Mouse (Mus musculus) cerebellum, adult 2 months (tissue): ENCODE results near the gene Morn4.

Experiments used
- CTCF ChIP-seq: fragments of 200-500 bp; IDR thresholded peaks from 2 replicates; pipeline ENCODE4 v1.5.1; 2011; ENCODE audit warnings: low read depth, mild to moderate bottlenecking, control low read depth, low read length, moderate library complexity, borderline replicate concordance; ENCODE audit not compliant: insufficient read depth
- POLR2A ChIP-seq: fragments of 200-500 bp; IDR thresholded peaks from 2 replicates; pipeline ENCODE4 v1.6.1; 2011; ENCODE audit warnings: low read length, control low read depth, borderline replicate concordance; ENCODE audit not compliant: insufficient read depth

GRCm38 (mm10) chr19:42080469-42080868, 5.7 kb downstream of the Morn4 start:
- TF ChIP-seq CTCF (no peak), POLR2A (no peak)
